Mouse (Mus musculus) adrenal gland, adult 18-20 months (tissue): ENCODE measurements around the gene Washc3. TPM values are rescaled to one million over a fixed set of nuclear protein-coding genes. Genes with fewer than 3 reads are reported as not detected.

Experiments
- DNase-seq, 2 experiments: peaks; one replicate each; pipeline ENCODE4 v3.0.0; 2021 to 2022; ENCODE audit warnings: low spot score in 2 of 2
- long read RNA-seq, 2 experiments: library from polyadenylated mRNA; stranded (forward); transcript quantifications; one replicate each; pipeline ENCODE4 v2.0.0; 2021
- total RNA-seq, 2 experiments: library from RNA; stranded (reverse); gene quantifications; 1 replicate in 1 of 2; 2 replicates in 1 of 2; pipeline ENCODE4 v1.2.3; 2021

Washc3 gene
- 10 to 100 TPM; 39.4 to 48.6 TPM for total RNA-seq
- long read RNA-seq, experiment 1, transcript Washc3-201 (7 exons, 1,052 nt): major isoform, 9 of 13 reads
- long read RNA-seq, experiment 1, partial matches to known transcripts: 1 of 13 reads
- long read RNA-seq, experiment 1, other reads (novel, unspliced or antisense): 1 of 13 reads
- long read RNA-seq, experiment 2, transcript Washc3-201 (7 exons, 1,052 nt): major isoform, 33 of 59 reads
- long read RNA-seq, experiment 2, transcript Washc3-203 (7 exons, 838 nt): minor isoform, 10 of 59 reads
- long read RNA-seq, experiment 2, partial matches to known transcripts: 10 of 59 reads
- long read RNA-seq, experiment 2, other reads (novel, unspliced or antisense): 3 of 59 reads

DNA sequence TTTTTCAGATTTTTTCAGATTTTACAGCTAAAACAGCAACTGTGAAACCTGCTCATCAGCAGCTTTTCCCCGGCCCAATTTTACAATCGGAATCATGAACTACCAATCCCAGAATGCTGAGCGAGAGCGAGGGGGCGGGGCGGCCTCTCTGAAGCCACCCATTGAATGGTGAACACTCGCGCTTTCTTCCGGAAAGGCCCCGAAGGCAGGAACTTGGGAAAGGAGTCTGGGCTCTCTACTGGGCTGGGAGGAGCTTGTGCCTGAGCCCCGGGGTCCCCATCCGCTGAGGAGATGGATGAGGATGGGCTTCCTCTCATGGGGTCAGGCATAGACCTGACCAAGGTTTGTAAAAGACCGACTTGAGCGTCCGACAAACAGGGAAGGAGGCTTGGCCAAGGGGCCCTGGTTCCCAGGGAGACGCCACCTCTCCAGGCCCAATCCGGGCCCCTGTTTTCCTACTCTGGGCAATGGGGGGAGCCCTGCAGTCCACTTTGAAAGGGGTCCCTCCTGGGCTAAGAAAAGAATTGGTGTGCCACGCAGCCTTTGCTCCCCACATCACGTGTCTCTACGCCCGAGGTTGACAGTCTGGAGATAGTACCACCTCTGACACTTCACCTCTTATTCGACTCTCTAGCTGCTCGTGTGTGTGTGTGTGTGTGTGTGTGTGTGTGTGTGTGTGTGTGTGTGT lies at the start of gene Washc3:
Gene Washc3, plus strand, starts transcription at position 143 of the 688 bp plus-strand sequence.
- peak; percentile 88 to 89 for DNase-seq

GRCm38 (mm10) chr10:88151658-88152057 lies 49.2 kb upstream of the Washc3 start:
- no peak for DNase-seq

- DNase-seq: no peak
These were observed 38.8 kb upstream of the Washc3 start for GRCm38 (mm10) chr10:88162096-88162495.

DNA sequence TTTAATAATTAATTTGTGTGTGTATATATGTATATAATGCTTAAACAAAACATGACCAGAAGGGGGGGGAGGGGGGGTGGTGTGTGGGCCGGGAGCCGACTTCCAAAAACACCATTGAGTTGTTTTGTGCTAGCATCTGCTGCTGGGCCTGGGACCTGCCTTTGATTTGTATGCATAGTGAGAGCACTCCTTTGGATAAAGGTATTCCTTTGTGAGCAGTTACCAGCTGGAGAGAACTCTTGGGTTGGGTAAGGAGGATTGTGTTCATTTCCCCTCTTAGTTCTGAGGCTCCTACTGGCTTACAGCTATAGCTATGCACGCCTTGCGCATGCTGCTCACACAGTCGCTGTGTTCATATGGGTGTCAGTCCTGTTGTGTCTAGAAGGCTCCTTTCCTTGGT lies 38.2 kb upstream of the Washc3 start:
- DNase-seq: no peak

GRCm38 (mm10) chr10:88166158-88166557 lies 34.7 kb upstream of the Washc3 start:
- DNase-seq: no peak

DNA sequence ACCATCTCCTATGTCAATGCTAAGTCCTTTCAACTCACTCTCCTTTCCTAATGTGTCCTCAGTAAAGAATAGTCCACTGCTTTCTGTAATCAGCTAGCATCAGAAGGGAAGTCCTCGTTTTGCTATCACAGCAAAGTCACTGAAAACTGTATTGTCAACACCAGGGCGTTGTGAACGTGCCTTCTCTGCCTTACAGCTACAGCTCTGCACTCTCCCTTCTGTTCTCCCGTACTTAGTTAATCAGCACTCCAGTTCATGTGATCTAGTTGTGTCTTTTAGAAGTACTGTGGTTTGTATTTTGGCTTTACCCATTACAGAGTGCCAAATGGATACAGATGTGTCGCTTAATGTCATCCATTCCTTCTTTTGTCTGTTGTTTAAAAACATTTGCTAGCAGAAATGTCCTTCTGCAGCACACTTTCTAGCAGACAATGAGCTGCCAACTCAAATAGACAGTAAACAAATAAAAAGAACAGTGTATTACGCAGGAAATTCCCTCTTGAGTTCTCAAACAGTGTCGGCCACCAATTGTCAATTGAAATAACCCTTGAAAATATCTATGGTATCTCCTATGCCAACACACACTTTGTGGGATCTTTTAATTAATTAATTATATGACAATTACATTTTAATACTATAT lies 33.3 kb upstream of the Washc3 start:
- DNase-seq: no peak

DNA sequence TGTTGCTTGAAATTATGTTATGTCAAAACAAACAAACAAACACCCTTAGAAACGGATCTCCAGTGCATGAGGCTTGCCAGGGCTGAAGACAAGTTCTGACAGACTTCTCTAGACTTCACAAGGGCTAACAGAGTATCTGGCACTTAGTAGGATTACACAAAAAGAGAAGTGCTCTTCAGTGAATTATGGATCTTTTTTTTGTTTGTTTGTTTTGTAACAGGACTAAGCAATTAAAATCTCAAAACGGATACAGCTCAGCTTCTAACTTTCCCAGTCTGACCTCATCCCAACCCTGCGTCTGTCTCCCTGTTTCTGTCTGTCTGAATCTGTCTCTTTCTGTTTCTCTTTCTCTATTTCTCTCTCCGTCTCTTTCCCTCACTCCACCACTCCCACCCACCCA lies 352 bp upstream of the Washc3 start:
- DNase-seq: no peak

- DNase-seq: no peak
These were observed 757 bp downstream of the Washc3 start for GRCm38 (mm10) chr10:88201650-88202049.

DNA sequence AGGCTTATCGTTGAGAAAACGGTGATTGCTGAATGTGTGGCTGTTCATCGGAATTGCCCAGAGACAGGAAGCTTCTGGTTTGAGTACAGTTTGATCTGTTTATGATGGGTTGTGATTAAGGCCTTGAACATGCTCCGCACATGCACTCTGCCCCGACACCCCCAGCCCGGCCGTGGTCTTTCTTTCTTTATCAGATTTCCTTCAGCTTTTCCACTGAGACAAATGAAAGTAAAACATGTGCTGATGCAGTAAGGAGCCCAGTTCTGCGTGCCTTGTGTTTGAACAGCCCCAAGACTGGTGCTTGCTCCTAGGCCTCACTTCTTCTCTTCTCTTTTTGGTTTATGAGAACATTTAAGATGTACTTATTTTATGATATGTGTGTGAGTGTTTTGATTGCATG lies 1.7 kb downstream of the Washc3 start:
- DNase-seq: no peak

GRCm38 (mm10) chr10:88203236-88203635 lies 2.3 kb downstream of the Washc3 start:
- DNase-seq: no peak

DNA sequence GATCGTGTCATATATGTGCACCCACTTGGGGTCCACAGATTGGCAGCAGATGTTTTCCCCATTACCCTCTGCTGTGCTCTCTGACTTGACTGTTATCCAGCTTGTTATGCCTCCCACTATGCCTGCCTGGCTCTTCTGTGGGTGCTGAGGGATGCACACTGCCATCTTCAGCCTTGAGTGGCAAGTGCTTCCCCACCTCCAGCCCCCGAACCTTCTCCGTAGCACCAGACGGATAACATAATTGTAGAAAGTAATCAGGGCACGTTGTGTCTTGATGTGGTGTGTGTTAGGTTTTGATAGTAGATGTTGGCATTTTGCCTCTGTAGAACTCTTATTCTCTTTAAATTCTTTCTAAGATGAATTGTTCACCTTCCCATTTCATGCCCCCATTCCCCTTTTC lies 11.8 kb downstream of the Washc3 start:
- DNase-seq: no peak

- DNase-seq: no peak
These were observed 14.1 kb downstream of the Washc3 start for GRCm38 (mm10) chr10:88214800-88215514.

DNA sequence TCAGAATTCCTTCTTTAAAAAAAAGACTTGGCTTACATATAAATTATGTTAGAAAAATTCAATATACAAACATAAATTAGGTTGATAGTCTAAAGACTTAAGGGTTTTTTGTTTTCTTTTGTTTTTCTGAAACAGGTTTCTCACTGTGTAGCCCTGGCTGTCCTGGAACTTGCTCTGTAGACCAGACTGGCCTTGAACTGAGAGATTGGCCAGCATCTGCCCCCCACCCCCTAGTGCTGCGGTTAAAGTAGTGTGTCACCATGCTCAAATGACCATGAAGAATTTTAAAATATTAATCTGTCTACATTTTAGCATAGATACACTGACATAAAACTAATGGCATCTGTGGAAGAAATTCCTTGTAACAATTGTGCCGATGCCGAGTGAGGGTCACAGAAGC lies 17.3 kb downstream of the Washc3 start:
- no peak for DNase-seq

GRCm38 (mm10) chr10:88221718-88222117 lies 20.8 kb downstream of the Washc3 start:
- no peak for DNase-seq

- no peak for DNase-seq
These were observed 24.5 kb downstream of the Washc3 start for GRCm38 (mm10) chr10:88225421-88225820.

DNA sequence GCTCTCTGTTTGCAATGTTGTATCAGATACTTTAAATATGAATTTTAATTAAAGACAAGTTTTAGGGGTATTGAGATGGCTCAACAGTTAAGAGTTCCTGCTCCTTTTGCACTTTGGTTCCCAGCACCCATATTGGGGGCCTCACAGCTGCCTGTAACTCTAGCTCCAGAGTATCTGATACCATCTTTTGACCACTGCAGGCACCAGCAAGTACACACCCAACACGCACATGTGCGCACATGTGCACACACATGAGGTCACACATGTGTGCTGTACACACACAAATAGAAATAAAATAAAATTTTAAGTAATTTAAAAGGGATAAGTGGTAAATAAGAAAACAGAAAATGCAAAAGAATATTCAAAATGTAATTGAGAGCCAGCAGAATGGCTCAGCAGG lies 27.1 kb downstream of the Washc3 start:
- no peak for DNase-seq

DNA sequence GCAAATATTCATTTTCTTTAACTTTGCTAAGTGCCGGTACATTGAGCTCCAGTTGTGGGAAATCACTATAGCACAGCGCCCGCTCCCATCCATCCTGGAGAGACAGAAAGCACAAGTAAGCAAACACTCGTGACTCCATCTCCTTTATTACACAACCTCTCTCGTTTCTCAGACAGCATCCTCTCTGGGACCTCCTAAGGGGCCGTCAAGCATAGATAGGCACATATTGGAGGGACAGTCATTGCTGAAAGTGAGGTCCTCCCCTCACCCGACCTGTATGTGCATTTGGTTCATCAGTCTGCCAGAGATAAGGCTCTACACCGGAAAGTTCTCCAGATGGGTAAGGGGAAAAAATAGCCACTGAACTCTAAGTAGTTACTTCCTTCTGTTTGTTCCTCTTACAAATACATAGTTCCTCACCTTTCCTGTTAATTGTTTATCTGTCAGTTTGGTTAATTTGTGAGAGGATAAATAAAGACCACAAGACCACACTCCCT lies 27.7 kb downstream of the Washc3 start:
- no peak for DNase-seq

DNA sequence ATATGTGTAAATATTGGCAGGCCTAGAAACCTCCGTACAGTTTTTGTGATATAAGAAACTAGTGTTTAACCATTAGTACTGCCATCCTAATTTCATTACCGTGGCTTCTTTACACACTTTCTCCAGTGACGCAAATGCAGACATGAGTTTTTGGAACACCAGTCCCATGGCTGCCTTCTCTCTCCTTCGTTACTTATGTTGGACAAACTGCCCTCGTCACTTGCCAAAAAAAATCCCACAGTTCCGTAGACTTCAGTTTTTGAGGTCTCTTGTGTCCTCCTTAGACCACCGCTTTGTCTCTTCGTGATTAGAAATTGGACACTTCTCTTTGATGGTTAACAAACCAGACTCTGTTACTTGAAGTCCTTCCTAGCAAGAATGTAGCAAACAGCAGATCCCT lies 30.8 kb downstream of the Washc3 start:
- no peak for DNase-seq

GRCm38 (mm10) chr10:88232765-88233164 lies 31.9 kb downstream of the Washc3 start:
- DNase-seq: no peak

DNA sequence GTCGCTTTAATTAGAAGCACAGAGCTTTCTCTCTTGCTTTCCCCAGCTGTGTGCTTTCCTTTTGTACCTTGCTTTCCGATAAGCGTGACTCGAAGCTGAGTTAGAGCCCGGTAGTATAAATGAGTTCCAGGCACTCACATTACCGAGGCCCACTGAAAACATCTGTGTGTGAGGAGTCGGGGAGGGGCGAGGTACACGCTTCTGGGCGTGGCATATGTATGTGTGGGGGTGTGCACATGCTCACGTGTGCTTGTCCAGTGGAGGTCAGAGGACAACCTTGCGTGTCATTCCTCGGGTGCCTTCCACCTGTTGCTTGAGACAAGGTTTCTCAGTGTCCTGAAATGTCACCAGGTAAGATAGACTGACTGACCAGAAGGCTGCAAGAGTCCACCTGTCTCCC lies 43.8 kb downstream of the Washc3 start:
- no peak for DNase-seq

GRCm38 (mm10) chr10:88250300-88250699 lies 49.4 kb downstream of the Washc3 start:
- DNase-seq: no peak
